Mouse (Mus musculus): ENCODE results near the gene Cacna2d1. TPM values are rescaled to one million over a fixed set of nuclear protein-coding genes. Genes with fewer than 3 reads are reported as not detected.

Gene Cacna2d1
- polyA plus RNA-seq, 1 experiment from 2014 or later, result 38.6 TPM

GRCm38 (mm10) chr5:16121334-16121733 is 186.8 kb downstream of the Cacna2d1 start:
- Histone ChIP-seq H3K27me3 (no peaks in the 10 kb centered on the region), H3K4me1 (peaks cover 6% of the 10 kb centered on the region; the same call in 1 of the 2 replicates), H3K36me3 (no peaks in the 10 kb centered on the region), H3K27ac (replicated peaks) (no peak overlapping the region), H3K9ac (replicated peaks) (no peak overlapping the region), H3K4me3 (no peak overlapping the region), H3K9me3 (no peaks in the 10 kb centered on the region), H3K4me2 (replicated peaks) (no peak overlapping the region)
- WGBS, result 78% methylated on average over 11 of the region's 11 CpGs
- no peak for ATAC-seq (ENCODE audit: low FRiP score, low read depth)

GRCm38 (mm10) chr5:16122110-16122509 is 187.6 kb downstream of the Cacna2d1 start:
- Histone ChIP-seq H3K27me3 (no peaks in the 10 kb centered on the region), H3K36me3 (no peaks in the 10 kb centered on the region), H3K4me3 (no peak overlapping the region), H3K27ac (replicated peaks) (no peak overlapping the region), H3K9me3 (no peaks in the 10 kb centered on the region), H3K9ac (replicated peaks) (no peak overlapping the region), H3K4me1 (0 out of 2 replicates have a peak, but pooled peaks cover under 1% of the 10 kb centered on the region), H3K4me2 (replicated peaks) (no peak overlapping the region)
- no peak for ATAC-seq (ENCODE audit: low FRiP score, low read depth)
- WGBS, result 84% methylated on average over 6 of the region's 6 CpGs

GRCm38 (mm10) chr5:16134286-16135094 is 200.0 kb downstream of the Cacna2d1 start:
- H3K36me3 ChIP-seq, result no peaks in the 10 kb centered on the region
- peak; percentile 95 for ATAC-seq (ENCODE audit: low FRiP score, low read depth)
- H3K27me3 ChIP-seq, result no peaks in the 10 kb centered on the region
- H3K4me1 ChIP-seq, result peaks cover 7% of the 10 kb centered on the region
- WGBS, result 48% methylated on average over 6 of the region's 6 CpGs
- no peaks in the 10 kb centered on the region for H3K9me3 ChIP-seq
- no peak overlapping the region for H3K4me2 ChIP-seq (replicated peaks)
- H3K27ac ChIP-seq (replicated peaks), result peak overlapping the region; percentile 52; the same call in 1 of the 2 replicates
- H3K4me3 ChIP-seq, result no peak overlapping the region
- no peak overlapping the region for H3K9ac ChIP-seq (replicated peaks)

- Histone ChIP-seq H3K36me3 (no peaks in the 10 kb centered on the region), H3K4me3 (no peak overlapping the region), H3K9ac (replicated peaks) (no peak overlapping the region), H3K4me1 (peaks cover 7% of the 10 kb centered on the region), H3K9me3 (no peaks in the 10 kb centered on the region), H3K27me3 (no peaks in the 10 kb centered on the region), H3K27ac (replicated peaks) (no peak overlapping the region; the same call in 1 of the 2 replicates), H3K4me2 (replicated peaks) (no peak overlapping the region)
- ATAC-seq (ENCODE audit: low FRiP score, low read depth), result no peak
- 69% methylated on average over 3 of the region's 3 CpGs for WGBS
These were observed 201.5 kb downstream of the Cacna2d1 start for GRCm38 (mm10) chr5:16135986-16136385.

GRCm38 (mm10) chr5:16136839-16137238 is 202.3 kb downstream of the Cacna2d1 start:
- no peak overlapping the region for H3K9ac ChIP-seq (replicated peaks)
- no peaks in the 10 kb centered on the region for H3K27me3 ChIP-seq
- 84% methylated on average over 2 of the region's 2 CpGs for WGBS
- H3K27ac ChIP-seq (replicated peaks), result no peak overlapping the region
- ATAC-seq (ENCODE audit: low FRiP score, low read depth), result no peak
- no peak overlapping the region for H3K4me2 ChIP-seq (replicated peaks)
- no peak overlapping the region for H3K4me3 ChIP-seq
- H3K9me3 ChIP-seq, result no peaks in the 10 kb centered on the region
- H3K4me1 ChIP-seq, result peaks cover 7% of the 10 kb centered on the region
- H3K36me3 ChIP-seq, result no peaks in the 10 kb centered on the region

GRCm38 (mm10) chr5:16146602-16147001 is 212.1 kb downstream of the Cacna2d1 start:
- Histone ChIP-seq H3K27me3 (no peaks in the 10 kb centered on the region), H3K4me1 (no peaks in the 10 kb centered on the region), H3K9me3 (no peaks in the 10 kb centered on the region), H3K4me3 (no peak overlapping the region), H3K36me3 (no peaks in the 10 kb centered on the region), H3K4me2 (replicated peaks) (no peak overlapping the region), H3K9ac (replicated peaks) (no peak overlapping the region), H3K27ac (replicated peaks) (no peak overlapping the region)
- 88% methylated on average over 1 of the region's 1 CpGs for WGBS
- no peak for ATAC-seq (ENCODE audit: low FRiP score, low read depth)

- Histone ChIP-seq H3K9me3 (no peaks in the 10 kb centered on the region), H3K9ac (replicated peaks) (no peak overlapping the region), H3K27ac (replicated peaks) (no peak overlapping the region), H3K36me3 (no peaks in the 10 kb centered on the region), H3K4me1 (no peaks in the 10 kb centered on the region), H3K4me2 (replicated peaks) (no peak overlapping the region), H3K4me3 (no peak overlapping the region), H3K27me3 (no peaks in the 10 kb centered on the region)
- 78% methylated on average over 6 of the region's 6 CpGs for WGBS
- no peak for ATAC-seq (ENCODE audit: low FRiP score, low read depth)
These were observed 221.1 kb downstream of the Cacna2d1 start for GRCm38 (mm10) chr5:16155375-16156284.

GRCm38 (mm10) chr5:16163270-16163669 is 228.8 kb downstream of the Cacna2d1 start:
- Histone ChIP-seq H3K27ac (replicated peaks) (no peak overlapping the region), H3K27me3 (no peaks in the 10 kb centered on the region), H3K9ac (replicated peaks) (no peak overlapping the region), H3K9me3 (no peaks in the 10 kb centered on the region), H3K4me1 (0 out of 2 replicates have a peak, but pooled peaks cover 5% of the 10 kb centered on the region), H3K36me3 (no peaks in the 10 kb centered on the region), H3K4me3 (no peak overlapping the region), H3K4me2 (replicated peaks) (no peak overlapping the region)
- no peak for ATAC-seq (ENCODE audit: low FRiP score, low read depth)

GRCm38 (mm10) chr5:16166117-16166867 is 231.8 kb downstream of the Cacna2d1 start:
- Histone ChIP-seq H3K36me3 (no peaks in the 10 kb centered on the region), H3K4me3 (no peak overlapping the region), H3K4me1 (0 out of 2 replicates have a peak, but pooled peaks cover 5% of the 10 kb centered on the region), H3K27ac (replicated peaks) (no peak overlapping the region), H3K27me3 (no peaks in the 10 kb centered on the region), H3K9me3 (no peaks in the 10 kb centered on the region), H3K4me2 (replicated peaks) (no peak overlapping the region), H3K9ac (replicated peaks) (no peak overlapping the region)
- whole genome bisulfite sequencing, result 58% methylated on average over 12 of the region's 12 CpGs
- ATAC-seq (ENCODE audit: low FRiP score, low read depth), result peak; percentile 66; the same call in 1 of the 2 replicates

GRCm38 (mm10) chr5:16166868-16167267 is 232.4 kb downstream of the Cacna2d1 start:
- WGBS, result 67% methylated on average over 1 of the region's 1 CpGs

GRCm38 (mm10) chr5:16181041-16181440 is 246.6 kb downstream of the Cacna2d1 start:
- H3K9me3 ChIP-seq, result no peaks in the 10 kb centered on the region
- no peak overlapping the region for H3K9ac ChIP-seq (replicated peaks)
- no peaks in the 10 kb centered on the region for H3K36me3 ChIP-seq
- H3K27ac ChIP-seq (replicated peaks), result no peak overlapping the region
- WGBS, result 86% methylated on average over 7 of the region's 7 CpGs
- ATAC-seq (ENCODE audit: low FRiP score, low read depth), result no peak
- no peaks in the 10 kb centered on the region for H3K4me1 ChIP-seq
- H3K4me3 ChIP-seq, result no peak overlapping the region
- H3K27me3 ChIP-seq, result no peaks in the 10 kb centered on the region
- no peak overlapping the region for H3K4me2 ChIP-seq (replicated peaks)

More at GRCm38 (mm10) chr5:16166868-16167267, 232.4 kb downstream of the Cacna2d1 start:
- Histone ChIP-seq H3K27ac (replicated peaks) (no peak overlapping the region), H3K36me3 (no peaks in the 10 kb centered on the region), H3K27me3 (no peaks in the 10 kb centered on the region), H3K4me1 (0 out of 2 replicates have a peak, but pooled peaks cover 5% of the 10 kb centered on the region), H3K4me2 (replicated peaks) (no peak overlapping the region), H3K4me3 (no peak overlapping the region), H3K9ac (replicated peaks) (no peak overlapping the region), H3K9me3 (no peaks in the 10 kb centered on the region)
- ATAC-seq (ENCODE audit: low FRiP score, low read depth), result no peak

Data from midbrain, embryonic 12.5 days (tissue).